23 mouse cellular contexts compared by ENCODE assay signal in the genomic region with DNA sequence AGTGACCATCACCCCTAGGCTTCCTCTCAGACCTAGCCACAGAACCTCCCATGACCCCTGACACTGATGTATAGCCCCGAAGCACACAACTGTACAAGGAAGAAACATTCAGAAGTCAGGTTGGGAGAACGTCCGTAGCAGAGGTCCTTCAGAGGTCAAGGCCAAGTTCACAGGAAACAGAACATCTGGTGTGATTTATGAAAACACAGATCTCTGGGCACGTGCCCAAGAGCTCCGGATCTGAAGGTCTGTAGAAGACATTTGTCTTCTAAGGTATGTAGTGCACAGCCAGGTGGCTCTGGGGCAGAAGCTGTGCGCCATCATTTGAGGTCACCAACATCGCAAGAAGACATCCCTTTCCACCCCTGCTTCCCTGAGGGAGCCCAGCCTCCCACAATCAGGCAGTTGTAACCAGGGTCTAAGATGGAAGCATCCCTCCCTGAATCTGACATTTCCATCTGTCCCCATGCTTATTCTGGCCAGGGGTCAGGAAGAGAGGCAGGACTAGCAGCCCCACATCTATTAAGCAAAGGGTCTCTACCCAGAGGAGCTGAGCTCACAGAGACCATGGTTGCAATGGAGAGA.
DNase-seq lines count a peak whose midpoint lies in the region; ATAC-seq and TF ChIP-seq lines count a peak whose summit lies in the region.
"Had no signal": no experiment of that assay in that cellular context is flagged by ENCODE, and none has a peak within 500 bp of the region (broad histone marks: within the 10 kb centered on the region; RNA-seq: fewer than 3 reads in every experiment).

No protein-coding gene starts in this region.

- peak; percentile 14 for DNase-seq in embryo, embryonic 10 days (ENCODE audit: low spot score)
- no peak for DNase-seq in embryo, embryonic 9.5 days (ENCODE audit: extremely low spot score)
- DNase-seq in R1 (ENCODE audit: low read depth, low spot score), result peak; percentile 12
- peak; percentile 9 for DNase-seq in adrenal gland, postnatal 25 days
- peak; percentile 70 to 74 for DNase-seq in kidney, postnatal 25 days
- DNase-seq in stomach, postnatal 0 days (ENCODE audit: low spot score), result no peak
- DNase-seq in left cerebral cortex, adult 8-10 months (ENCODE audit: low spot score in 2 of 2), result no peak
- no peak for DNase-seq in ovary, adult 18-20 months (ENCODE audit: low spot score)
- DNase-seq: cerebellum, adult 11-12 months; gastrocnemius, postnatal 10 days; heart, adult 11 months; liver, embryonic 13.5 days; lung, adult 2 months; thymus, postnatal 14 days had no signal

- TF ChIP-seq CTCF in stomach, postnatal 0 days (IDR thresholded peaks at IDR 0.05; ENCODE audit: low read depth), result no peak

- H3K9me3 ChIP-seq in stomach, postnatal 0 days (ENCODE audit: control insufficient read depth, low read length), result no peaks in the 10 kb centered on the region
- H3K9me3 ChIP-seq: embryonic facial prominence, embryonic 15.5 days; hindbrain, embryonic 10.5 days; liver, embryonic 13.5 days; midbrain, embryonic 15.5 days; neural tube, embryonic 12.5 days had no signal

- H3K36me3 ChIP-seq in stomach, postnatal 0 days (ENCODE audit: control insufficient read depth, insufficient read depth, low read length), result no peaks in the 10 kb centered on the region
- H3K36me3 ChIP-seq: embryonic facial prominence, embryonic 15.5 days; hindbrain, embryonic 10.5 days; liver, embryonic 13.5 days; midbrain, embryonic 15.5 days; neural tube, embryonic 12.5 days had no signal

- peaks cover 7% of the 10 kb centered on the region for H3K4me1 ChIP-seq in stomach, postnatal 0 days (replicated peaks; ENCODE audit: control insufficient read depth, insufficient read depth)
- H3K4me1 ChIP-seq: embryonic facial prominence, embryonic 15.5 days; liver, embryonic 13.5 days had no signal

- H3K4me2 ChIP-seq in stomach, postnatal 0 days (replicated peaks; ENCODE audit: low read depth), result no peak overlapping the region
- H3K4me2 ChIP-seq: embryonic facial prominence, embryonic 15.5 days; heart, embryonic 11.5 days; liver, embryonic 13.5 days; midbrain, embryonic 15.5 days; neural tube, embryonic 12.5 days had no signal

- TF ChIP-seq EP300 in stomach, postnatal 0 days (optimal IDR thresholded peaks at IDR 0.05), result no peak

- no peak overlapping the region for H3K9ac ChIP-seq in stomach, postnatal 0 days (ENCODE audit: low read length)
- H3K9ac ChIP-seq: embryonic facial prominence, embryonic 15.5 days; liver, embryonic 13.5 days; midbrain, embryonic 15.5 days; neural tube, embryonic 12.5 days had no signal

- no peak for ATAC-seq in stomach, postnatal 0 days (ENCODE audit: low FRiP score, low TSS enrichment)
- ATAC-seq: CD4-positive, CD25-positive, alpha-beta regulatory T cell, adult 4 months; forebrain, embryonic 14.5 days; hindbrain, embryonic 16.5 days; intestine, embryonic 16.5 days; midbrain, embryonic 15.5 days had no signal

- no peak overlapping the region for H3K27ac ChIP-seq in stomach, postnatal 0 days (replicated peaks)
- H3K27ac ChIP-seq: embryonic facial prominence, embryonic 15.5 days; hindbrain, embryonic 10.5 days; liver, embryonic 13.5 days; midbrain, embryonic 15.5 days; neural tube, embryonic 12.5 days had no signal

- H3K27me3 ChIP-seq in stomach, postnatal 0 days (ENCODE audit: control insufficient read depth, insufficient read depth, low read length), result no peaks in the 10 kb centered on the region
- H3K27me3 ChIP-seq: midbrain, embryonic 15.5 days had no signal

- 51% methylated on average over 7 of the region's 7 CpGs for WGBS in stomach, postnatal 0 days

- H3K4me3 ChIP-seq in stomach, postnatal 0 days (ENCODE audit: low read depth, low read length), result no peak overlapping the region
- H3K4me3 ChIP-seq: embryonic facial prominence, embryonic 15.5 days; hindbrain, embryonic 10.5 days; liver, embryonic 13.5 days; midbrain, embryonic 15.5 days; neural tube, embryonic 12.5 days had no signal

Comparison
In these comparisons a context has a peak if more than half of its experiments do, and no peak if none do; other contexts are left out.
1. DNase-seq: peak in embryo, embryonic 10 days (single experiment), R1 (single experiment), adrenal gland, postnatal 25 days (single experiment) and kidney, postnatal 25 days (2 of 2); none in embryo, embryonic 9.5 days (single experiment), stomach, postnatal 0 days (single experiment), left cerebral cortex, adult 8-10 months (0 of 2) and ovary, adult 18-20 months (single experiment).